Mouse (Mus musculus) brain, embryonic 14.5 days (tissue): ENCODE results near the gene Mlf2.

Source experiments
- CTCF ChIP-seq: fragments of 200-500 bp; IDR thresholded peaks from 2 replicates; pipeline ENCODE4 v1.5.1; 2012; ENCODE audit warnings: inconsistent platforms, mild to moderate bottlenecking, moderate library complexity, borderline replicate concordance; ENCODE audit not compliant: insufficient read depth, insufficient read length; ENCODE audit errors: extremely low read depth
- POLR2A ChIP-seq: fragments of 200-500 bp; IDR thresholded peaks from 2 replicates; pipeline ENCODE4 v1.6.1; 2012; ENCODE audit warnings: mild to moderate bottlenecking, inconsistent platforms, borderline replicate concordance; ENCODE audit not compliant: poor library complexity, insufficient read depth, insufficient read length, severe bottlenecking; ENCODE audit errors: extremely low read depth

GRCm38 (mm10) chr6:124898359-124898758 is 32.8 kb upstream of the Mlf2 start:
- no peak for TF ChIP-seq CTCF
- no peak for TF ChIP-seq POLR2A
